Mouse (Mus musculus): ENCODE data around the gene 1700088E04Rik.
A peak's percentile ranks its signal among the peaks of the same experiment; 100 is the strongest.

Gene 1700088E04Rik

GRCm38 (mm10) chr15:79140866-79141565 lies at the start of gene 1700088E04Rik, which contains the start of gene Polr2f:
TSS of gene 1700088E04Rik (minus strand) at chr15:79141253.
TSS of gene Polr2f (plus strand) at chr15:79141009.
- peak; percentile 91 for DNase-seq (ENCODE audit: low spot score)

- DNase-seq (ENCODE audit: low spot score), result no peak
These were observed 46.8 kb upstream of the 1700088E04Rik start for GRCm38 (mm10) chr15:79187819-79188218.

- no peak for DNase-seq (ENCODE audit: low spot score)
These were observed 44.2 kb upstream of the 1700088E04Rik start for GRCm38 (mm10) chr15:79185213-79185612.

GRCm38 (mm10) chr15:79176905-79177304 lies 35.9 kb upstream of the 1700088E04Rik start:
- DNase-seq (ENCODE audit: low spot score), result no peak

GRCm38 (mm10) chr15:79166712-79167111 lies 25.7 kb upstream of the 1700088E04Rik start:
- DNase-seq (ENCODE audit: low spot score), result no peak

- DNase-seq (ENCODE audit: low spot score), result no peak
These were observed 24.1 kb upstream of the 1700088E04Rik start, which contains the start of gene Sox10 for GRCm38 (mm10) chr15:79165140-79165539. TSS of gene Sox10 (minus strand) at chr15:79165240.

GRCm38 (mm10) chr15:79164251-79164650 lies 23.2 kb upstream of the 1700088E04Rik start:
- no peak for DNase-seq (ENCODE audit: low spot score)

- DNase-seq (ENCODE audit: low spot score), result no peak
These were observed 21.8 kb upstream of the 1700088E04Rik start for GRCm38 (mm10) chr15:79162822-79163221.

- DNase-seq (ENCODE audit: low spot score), result no peak
These were observed 21.2 kb upstream of the 1700088E04Rik start for GRCm38 (mm10) chr15:79162301-79162700.

GRCm38 (mm10) chr15:79155572-79155971 lies 14.5 kb upstream of the 1700088E04Rik start:
- no peak for DNase-seq (ENCODE audit: low spot score)

GRCm38 (mm10) chr15:79152709-79153108 lies 11.7 kb upstream of the 1700088E04Rik start:
- DNase-seq (ENCODE audit: low spot score), result no peak

- DNase-seq (ENCODE audit: low spot score), result no peak
These were observed 10.8 kb upstream of the 1700088E04Rik start for GRCm38 (mm10) chr15:79151881-79152280.

- peak; percentile 78 for DNase-seq (ENCODE audit: low spot score)
These were observed 7.5 kb upstream of the 1700088E04Rik start for GRCm38 (mm10) chr15:79148533-79148932.

GRCm38 (mm10) chr15:79145522-79145921 lies 4.5 kb upstream of the 1700088E04Rik start:
- DNase-seq (ENCODE audit: low spot score), result no peak

- DNase-seq (ENCODE audit: low spot score), result no peak
These were observed 3.0 kb upstream of the 1700088E04Rik start for GRCm38 (mm10) chr15:79144021-79144420.

GRCm38 (mm10) chr15:79143316-79143715 lies 2.3 kb upstream of the 1700088E04Rik start:
- DNase-seq (ENCODE audit: low spot score), result no peak

- no peak for DNase-seq (ENCODE audit: low spot score)
These were observed 489 bp upstream of the 1700088E04Rik start for GRCm38 (mm10) chr15:79141566-79141917.

- DNase-seq (ENCODE audit: low spot score), result no peak
These were observed 1.4 kb downstream of the 1700088E04Rik start for GRCm38 (mm10) chr15:79139640-79140039.

GRCm38 (mm10) chr15:79135783-79136575 lies 5.1 kb downstream of the 1700088E04Rik start:
- DNase-seq (ENCODE audit: low spot score), result no peak

GRCm38 (mm10) chr15:79135332-79135731 lies 5.7 kb downstream of the 1700088E04Rik start:
- DNase-seq (ENCODE audit: low spot score), result no peak

GRCm38 (mm10) chr15:79134496-79135270 lies 6.4 kb downstream of the 1700088E04Rik start:
- no peak for DNase-seq (ENCODE audit: low spot score)

- DNase-seq (ENCODE audit: low spot score), result no peak
These were observed 7.8 kb downstream of the 1700088E04Rik start for GRCm38 (mm10) chr15:79133191-79133661.
